Mouse (Mus musculus): ENCODE measurements around the gene Mecom. TPM values are rescaled to one million over a fixed set of nuclear protein-coding genes. Genes with fewer than 3 reads are reported as not detected.

Mecom gene
- total and polyA plus RNA-seq, 3 experiments = not detected

- Histone ChIP-seq H3K27me3 (replicated peaks) (no peaks in the 10 kb centered on the region), H3K4me3 (replicated peaks in 1 of 3; ENCODE audit: low read depth in 2 of 3, low read length in 2 of 3, poor library complexity in 1 of 3) (no peak overlapping the region), H3K9ac (ENCODE audit: insufficient read depth, low read depth) (no peak overlapping the region), H3K4me2 (ENCODE audit: insufficient read depth, low read depth, poor library complexity, severe bottlenecking) (no peak overlapping the region), H3K9me3 (replicated peaks; ENCODE audit: low read length) (no peaks in the 10 kb centered on the region), H3K4me1 (ENCODE audit: control insufficient read depth in 1 of 2, insufficient read depth in 2 of 2) (no peaks in the 10 kb centered on the region), H3K27ac (ENCODE audit: insufficient read depth, low read depth) (no peak overlapping the region), H3K79me2 (replicated peaks; ENCODE audit: control insufficient read depth, extremely low read depth, insufficient read depth, poor library complexity, severe bottlenecking) (no peaks in the 10 kb centered on the region), H3K36me3 (replicated peaks in 1 of 2; ENCODE audit: control insufficient read depth in 1 of 2, insufficient read depth in 1 of 2, low read length in 1 of 2) (no peaks in the 10 kb centered on the region)
- no peak for DNase-seq (ENCODE audit: extremely low read depth)
- in situ Hi-C loops (cut with MboI; ENCODE audit: low pct_ligation_motif_present, low pct_unique_long_range_greater_than_20kb, low sequenced_read_pairs) = no loop called here
- TF ChIP-seq MAZ (IDR thresholded peaks at IDR 0.05; ENCODE audit: low read depth, low read length) (no peak), ZMIZ1 (IDR thresholded peaks at IDR 0.05; ENCODE audit: low read depth, low read length) (no peak), NELFE (IDR thresholded peaks at IDR 0.05; ENCODE audit: low read depth, low read length) (no peak), JUN (IDR thresholded peaks at IDR 0.05; ENCODE audit: insufficient read depth, low read depth, low read length) (no peak), TCF12 (IDR thresholded peaks at IDR 0.05; ENCODE audit: low read depth, low read length) (no peak), SIN3A (IDR thresholded peaks at IDR 0.05; ENCODE audit: low read length) (no peak), CHD2 (IDR thresholded peaks at IDR 0.05; ENCODE audit: low read length) (no peak), UBTF (IDR thresholded peaks at IDR 0.05; ENCODE audit: low read depth, low read length) (no peak), E2F4 (IDR thresholded peaks at IDR 0.05; ENCODE audit: insufficient replicate concordance, low read depth, low read length) (no peak), CTCF (conservative IDR thresholded peaks at IDR 0.05 in 1 of 2, IDR thresholded peaks at IDR 0.05 in 1 of 2; ENCODE audit: low read depth in 2 of 2, low read length in 2 of 2) (no peak), SMC3 (IDR thresholded peaks at IDR 0.05; ENCODE audit: low read depth, low read length) (no peak), POLR2A (IDR thresholded peaks at IDR 0.05; ENCODE audit: low read depth, low read length) (no peak), RAD21 (IDR thresholded peaks at IDR 0.05; ENCODE audit: low read depth, low read length) (no peak), TBP (conservative IDR thresholded peaks at IDR 0.05; ENCODE audit: low read depth, low read length) (no peak), NRF1 (IDR thresholded peaks at IDR 0.05; ENCODE audit: low read depth, low read length) (no peak), JUND (conservative IDR thresholded peaks at IDR 0.05; ENCODE audit: low read depth, low read length) (no peak), USF2 (conservative IDR thresholded peaks at IDR 0.05; ENCODE audit: low read depth, low read length) (no peak)
- dilution Hi-C loops (cut with MboI; ENCODE audit: extremely low pct_ligation_motif_present, extremely low pct_unique_long_range_greater_than_20kb, low sequenced_read_pairs) = no loop called here
These were observed 86.8 kb downstream of the Mecom start for GRCm38 (mm10) chr3:30460890-30461578.

DNA sequence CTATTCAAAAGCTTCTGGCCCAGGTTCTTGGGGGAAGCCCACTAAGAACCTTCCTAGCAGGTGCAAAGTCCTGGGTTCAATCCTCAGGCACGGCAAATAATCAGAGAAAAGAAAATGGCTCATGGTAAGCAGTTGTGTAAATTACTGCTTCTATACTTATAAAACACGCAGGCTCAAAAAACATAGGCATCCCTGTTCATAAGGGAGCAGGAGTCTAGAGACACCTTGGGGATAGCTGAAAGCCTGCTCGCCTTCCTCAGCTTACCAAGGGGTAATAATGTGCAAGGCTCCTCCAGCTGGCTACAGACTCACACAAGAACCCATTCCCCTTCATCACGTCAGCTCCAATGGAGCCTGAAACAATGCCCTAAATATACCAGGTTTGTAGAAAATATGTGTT is 88.2 kb downstream of the Mecom start:
- Histone ChIP-seq H3K27me3 (replicated peaks) (no peaks in the 10 kb centered on the region), H3K27ac (ENCODE audit: insufficient read depth, low read depth) (no peak overlapping the region), H3K36me3 (replicated peaks in 1 of 2; ENCODE audit: control insufficient read depth in 1 of 2, insufficient read depth in 1 of 2, low read length in 1 of 2) (no peaks in the 10 kb centered on the region), H3K4me1 (ENCODE audit: control insufficient read depth in 1 of 2, insufficient read depth in 2 of 2) (no peaks in the 10 kb centered on the region), H3K4me2 (ENCODE audit: insufficient read depth, low read depth, poor library complexity, severe bottlenecking) (no peak overlapping the region), H3K79me2 (replicated peaks; ENCODE audit: control insufficient read depth, extremely low read depth, insufficient read depth, poor library complexity, severe bottlenecking) (no peaks in the 10 kb centered on the region), H3K4me3 (replicated peaks in 1 of 3; ENCODE audit: low read depth in 2 of 3, low read length in 2 of 3, poor library complexity in 1 of 3) (no peak overlapping the region), H3K9me3 (replicated peaks; ENCODE audit: low read length) (no peaks in the 10 kb centered on the region), H3K9ac (ENCODE audit: insufficient read depth, low read depth) (no peak overlapping the region)
- dilution Hi-C loops (cut with MboI; ENCODE audit: extremely low pct_ligation_motif_present, extremely low pct_unique_long_range_greater_than_20kb, low sequenced_read_pairs) (no loop called here), in situ Hi-C loops (cut with MboI; ENCODE audit: low pct_ligation_motif_present, low pct_unique_long_range_greater_than_20kb, low sequenced_read_pairs) (no loop called here)
- TF ChIP-seq MYC (IDR thresholded peaks at IDR 0.05; ENCODE audit: low read depth, low read length) (no peak), NELFE (IDR thresholded peaks at IDR 0.05; ENCODE audit: low read depth, low read length) (no peak), MAFK (IDR thresholded peaks at IDR 0.05; ENCODE audit: insufficient replicate concordance, low read length) (no peak), HCFC1 (IDR thresholded peaks at IDR 0.05; ENCODE audit: low read depth, low read length) (no peak), IRF4 (IDR thresholded peaks at IDR 0.05; ENCODE audit: low read depth, low read length) (no peak), USF2 (conservative IDR thresholded peaks at IDR 0.05; ENCODE audit: low read depth, low read length) (no peak), MEF2A (IDR thresholded peaks at IDR 0.05; ENCODE audit: borderline replicate concordance, low read depth, low read length) (no peak), MXI1 (IDR thresholded peaks at IDR 0.05; ENCODE audit: low read depth, low read length) (no peak), USF1 (IDR thresholded peaks at IDR 0.05; ENCODE audit: low read depth, low read length) (no peak), JUN (IDR thresholded peaks at IDR 0.05; ENCODE audit: insufficient read depth, low read depth, low read length) (no peak)
- DNase-seq (ENCODE audit: extremely low read depth) = no peak

Data from CH12.LX (cell line).